Mouse (Mus musculus): ENCODE results near the gene Pkp4. TPM values are rescaled to one million over a fixed set of nuclear protein-coding genes. Genes with fewer than 3 reads are reported as not detected.

Gene Pkp4
- polyA plus RNA-seq, 1 experiment from 2014 or later: 25.1 TPM

GRCm38 (mm10) chr2:59345141-59345839, 184.6 kb downstream of the Pkp4 start:
- Histone ChIP-seq H3K27ac (no peak overlapping the region), H3K4me1 (peaks cover 4% of the 10 kb centered on the region; the same call in 1 of the 2 replicates), H3K9me3 (no peaks in the 10 kb centered on the region), H3K4me3 (no peak overlapping the region), H3K9ac (no peak overlapping the region), H3K36me3 (peaks cover 48% of the 10 kb centered on the region), H3K4me2 (replicated peaks) (no peak overlapping the region), H3K27me3 (no peaks in the 10 kb centered on the region)
- ATAC-seq (ENCODE audit: insufficient number of reproducible peaks, insufficient read depth, low FRiP score, low TSS enrichment): no peak
- WGBS: 93% methylated on average over 11 of the region's 11 CpGs

- 0 out of 2 replicates have a peak overlapping the region, but pooled peaks have one; percentile 17 for H3K27ac ChIP-seq
- H3K36me3 ChIP-seq: peaks cover 47% of the 10 kb centered on the region
- peaks cover 4% of the 10 kb centered on the region; the same call in 1 of the 2 replicates for H3K4me1 ChIP-seq
- H3K27me3 ChIP-seq: no peaks in the 10 kb centered on the region
- H3K9ac ChIP-seq: no peak overlapping the region
- H3K4me2 ChIP-seq (replicated peaks): no peak overlapping the region
- H3K9me3 ChIP-seq: no peaks in the 10 kb centered on the region
- 67% methylated on average over 12 of the region's 12 CpGs for WGBS
- no peak for ATAC-seq (ENCODE audit: insufficient number of reproducible peaks, insufficient read depth, low FRiP score, low TSS enrichment)
- no peak overlapping the region for H3K4me3 ChIP-seq
These were observed 185.8 kb downstream of the Pkp4 start for GRCm38 (mm10) chr2:59346443-59346842.

- ATAC-seq (ENCODE audit: insufficient number of reproducible peaks, insufficient read depth, low FRiP score, low TSS enrichment): no peak
- 86% methylated on average over 8 of the region's 8 CpGs for WGBS
- H3K9ac ChIP-seq: no peak overlapping the region
- no peaks in the 10 kb centered on the region for H3K9me3 ChIP-seq
- H3K4me2 ChIP-seq (replicated peaks): no peak overlapping the region
- H3K4me1 ChIP-seq: peaks cover 9% of the 10 kb centered on the region; the same call in 1 of the 2 replicates
- no peak overlapping the region for H3K27ac ChIP-seq
- H3K27me3 ChIP-seq: no peaks in the 10 kb centered on the region
- no peak overlapping the region for H3K4me3 ChIP-seq
- H3K36me3 ChIP-seq: peaks cover 33% of the 10 kb centered on the region
These were observed 187.9 kb downstream of the Pkp4 start for GRCm38 (mm10) chr2:59348585-59348984.

GRCm38 (mm10) chr2:59350094-59350493, 189.4 kb downstream of the Pkp4 start:
- no peak overlapping the region for H3K27ac ChIP-seq
- peaks cover 23% of the 10 kb centered on the region for H3K36me3 ChIP-seq
- H3K9me3 ChIP-seq: no peaks in the 10 kb centered on the region
- H3K4me3 ChIP-seq: no peak overlapping the region
- H3K4me1 ChIP-seq: peaks cover 9% of the 10 kb centered on the region; the same call in 1 of the 2 replicates
- H3K4me2 ChIP-seq (replicated peaks): no peak overlapping the region
- H3K27me3 ChIP-seq: no peaks in the 10 kb centered on the region
- ATAC-seq (ENCODE audit: insufficient number of reproducible peaks, insufficient read depth, low FRiP score, low TSS enrichment): no peak
- H3K9ac ChIP-seq: no peak overlapping the region
- WGBS: 71% methylated on average over 3 of the region's 3 CpGs

GRCm38 (mm10) chr2:59351303-59352099, 190.9 kb downstream of the Pkp4 start:
- Histone ChIP-seq H3K27me3 (no peaks in the 10 kb centered on the region), H3K4me2 (replicated peaks) (no peak overlapping the region), H3K36me3 (peaks cover 25% of the 10 kb centered on the region), H3K9me3 (no peaks in the 10 kb centered on the region), H3K27ac (no peak overlapping the region), H3K4me1 (peaks cover 6% of the 10 kb centered on the region; the same call in 1 of the 2 replicates), H3K4me3 (no peak overlapping the region), H3K9ac (no peak overlapping the region)
- ATAC-seq (ENCODE audit: insufficient number of reproducible peaks, insufficient read depth, low FRiP score, low TSS enrichment): no peak
- WGBS: 73% methylated on average over 16 of the region's 16 CpGs

- Histone ChIP-seq H3K27me3 (no peaks in the 10 kb centered on the region), H3K36me3 (peaks cover 13% of the 10 kb centered on the region; the same call in 1 of the 2 replicates), H3K4me3 (no peak overlapping the region), H3K4me1 (0 out of 2 replicates have a peak, but pooled peaks cover 5% of the 10 kb centered on the region), H3K9me3 (no peaks in the 10 kb centered on the region), H3K9ac (no peak overlapping the region), H3K4me2 (replicated peaks) (no peak overlapping the region), H3K27ac (no peak overlapping the region)
- 72% methylated on average over 3 of the region's 3 CpGs for whole genome bisulfite sequencing
- ATAC-seq (ENCODE audit: insufficient number of reproducible peaks, insufficient read depth, low FRiP score, low TSS enrichment): no peak
These were observed 193.2 kb downstream of the Pkp4 start for GRCm38 (mm10) chr2:59353821-59354220.

GRCm38 (mm10) chr2:59355531-59356289, 195.1 kb downstream of the Pkp4 start:
- 95% methylated on average over 5 of the region's 5 CpGs for WGBS

GRCm38 (mm10) chr2:59359760-59360342, 199.2 kb downstream of the Pkp4 start:
- ATAC-seq (ENCODE audit: insufficient number of reproducible peaks, insufficient read depth, low FRiP score, low TSS enrichment): no peak
- Histone ChIP-seq H3K9me3 (no peaks in the 10 kb centered on the region), H3K27ac (no peak overlapping the region), H3K27me3 (no peaks in the 10 kb centered on the region), H3K4me1 (0 out of 2 replicates have a peak, but pooled peaks cover 2% of the 10 kb centered on the region), H3K4me3 (no peak overlapping the region), H3K36me3 (peaks cover 8% of the 10 kb centered on the region; the same call in 1 of the 2 replicates), H3K9ac (no peak overlapping the region), H3K4me2 (replicated peaks) (no peak overlapping the region)
- WGBS: 74% methylated on average over 9 of the region's 9 CpGs

More at GRCm38 (mm10) chr2:59355531-59356289, 195.1 kb downstream of the Pkp4 start:
- no peak overlapping the region for H3K9ac ChIP-seq
- H3K4me1 ChIP-seq: 0 out of 2 replicates have a peak, but pooled peaks cover 5% of the 10 kb centered on the region
- H3K4me2 ChIP-seq (replicated peaks): no peak overlapping the region
- H3K9me3 ChIP-seq: no peaks in the 10 kb centered on the region
- no peak for ATAC-seq (ENCODE audit: insufficient number of reproducible peaks, insufficient read depth, low FRiP score, low TSS enrichment)
- peaks cover 9% of the 10 kb centered on the region; the same call in 1 of the 2 replicates for H3K36me3 ChIP-seq
- no peak overlapping the region for H3K4me3 ChIP-seq
- no peak overlapping the region for H3K27ac ChIP-seq
- H3K27me3 ChIP-seq: no peaks in the 10 kb centered on the region

GRCm38 (mm10) chr2:59361350-59361780, 200.7 kb downstream of the Pkp4 start:
- peak overlapping the region; percentile 0; the same call in 1 of the 2 replicates for H3K27ac ChIP-seq
- no peak overlapping the region for H3K4me3 ChIP-seq
- no peaks in the 10 kb centered on the region for H3K27me3 ChIP-seq
- no peak overlapping the region for H3K4me2 ChIP-seq (replicated peaks)
- H3K4me1 ChIP-seq: 0 out of 2 replicates have a peak, but pooled peaks cover 2% of the 10 kb centered on the region
- H3K36me3 ChIP-seq: no peaks in the 10 kb centered on the region
- H3K9ac ChIP-seq: no peak overlapping the region
- no peaks in the 10 kb centered on the region for H3K9me3 ChIP-seq
- WGBS: 29% methylated on average over 4 of the region's 4 CpGs
- ATAC-seq (ENCODE audit: insufficient number of reproducible peaks, insufficient read depth, low FRiP score, low TSS enrichment): no peak

GRCm38 (mm10) chr2:59364156-59364842, 203.6 kb downstream of the Pkp4 start:
- Histone ChIP-seq H3K4me2 (replicated peaks) (no peak overlapping the region), H3K9ac (no peak overlapping the region), H3K4me3 (no peak overlapping the region), H3K4me1 (0 out of 2 replicates have a peak, but pooled peaks cover 2% of the 10 kb centered on the region), H3K36me3 (no peaks in the 10 kb centered on the region), H3K27ac (no peak overlapping the region), H3K27me3 (no peaks in the 10 kb centered on the region), H3K9me3 (no peaks in the 10 kb centered on the region)
- WGBS: 87% methylated on average over 3 of the region's 3 CpGs
- ATAC-seq (ENCODE audit: insufficient number of reproducible peaks, insufficient read depth, low FRiP score, low TSS enrichment): no peak

Data from embryonic facial prominence, embryonic 12.5 days (tissue).